Mouse (Mus musculus) stomach, postnatal 0 days (tissue): Measurements from ENCODE around the gene Tefm. TPM values are rescaled to one million over a fixed set of nuclear protein-coding genes. Genes with fewer than 3 reads are reported as not detected.

Source experiments
- ATAC-seq: fragments of 200-750 bp; cut with Nextera tagmentation; 2 replicates; pipeline ENCODE4 v1.8.0; 2017; ENCODE audit not compliant: low FRiP score, low TSS enrichment
- DNase-seq: peaks from one replicate; pipeline ENCODE4 v3.0.0-alpha.2; 2016; ENCODE audit warnings: low spot score
- H3K27ac ChIP-seq: fragments of 300-500 bp; sonication (generic); replicated peaks from 2 replicates; pipeline ENCODE4 v1.5.1; 2014; ENCODE audit warnings: mild to moderate bottlenecking, control low read depth
- H3K27me3 ChIP-seq: fragments of 300-500 bp; sonication (generic); 2 replicates; pipeline ENCODE4 v1.6.1; 2014; ENCODE audit warnings: low read length; ENCODE audit not compliant: control insufficient read depth, insufficient read depth
- H3K36me3 ChIP-seq: fragments of 300-500 bp; sonication (generic); 2 replicates; pipeline ENCODE4 v1.6.1; 2014; ENCODE audit warnings: low read length, mixed read lengths; ENCODE audit not compliant: control insufficient read depth, insufficient read depth
- H3K4me1 ChIP-seq: fragments of 300-500 bp; sonication (generic); replicated peaks from 2 replicates; pipeline ENCODE4 v1.6.1; 2014; ENCODE audit warnings: antibody characterized with exemption; ENCODE audit not compliant: control insufficient read depth, insufficient read depth
- H3K4me2 ChIP-seq: fragments of 300-500 bp; sonication (generic); replicated peaks from 2 replicates; pipeline ENCODE4 v1.6.1; 2014; ENCODE audit warnings: low read depth, mild to moderate bottlenecking, control low read depth, moderate library complexity
- H3K4me3 ChIP-seq: fragments of 300-500 bp; sonication (generic); 2 replicates; pipeline ENCODE4 v1.5.1; 2014; ENCODE audit warnings: low read depth, low read length, control low read depth
- H3K9ac ChIP-seq: fragments of 300-500 bp; sonication (generic); 2 replicates; pipeline ENCODE4 v1.6.1; 2014; ENCODE audit warnings: mild to moderate bottlenecking, low read length, control low read depth, mixed read lengths
- H3K9me3 ChIP-seq: fragments of 300-500 bp; sonication (generic); 2 replicates; pipeline ENCODE4 v1.6.1; 2016; ENCODE audit warnings: low read length; ENCODE audit not compliant: control insufficient read depth
- CTCF ChIP-seq: IDR thresholded peaks from 2 replicates; pipeline ENCODE4 v1.5.1; 2016; ENCODE audit warnings: antibody characterized with exemption, low read depth, mild to moderate bottlenecking, moderate library complexity
- EP300 ChIP-seq: optimal IDR thresholded peaks from 2 replicates; pipeline ENCODE3; 2016; ENCODE audit warnings: antibody characterized with exemption
- WGBS: fragments of 180-500 bp; shearing (Covaris S2); extraction: QIAGEN DNeasy Blood & Tissue Kit; methylation state at CpG from one replicate; pipeline ENCODE4 v1.1.7; 2014; 5-methylcytosine and 5-hydroxymethylcytosine counted together
- polyA plus RNA-seq: library from polyadenylated mRNA; unstranded; fragments of >200 nt; fragmentation: Nextera tagmentation; extraction: Ambion mirVana; gene quantifications from 2 replicates; pipeline ENCODE4 v1.2.1, GENCODE M21; 2015

Tefm gene
- polyA plus RNA-seq, 1 experiment from 2014 or later, result 18.6 TPM

DNA sequence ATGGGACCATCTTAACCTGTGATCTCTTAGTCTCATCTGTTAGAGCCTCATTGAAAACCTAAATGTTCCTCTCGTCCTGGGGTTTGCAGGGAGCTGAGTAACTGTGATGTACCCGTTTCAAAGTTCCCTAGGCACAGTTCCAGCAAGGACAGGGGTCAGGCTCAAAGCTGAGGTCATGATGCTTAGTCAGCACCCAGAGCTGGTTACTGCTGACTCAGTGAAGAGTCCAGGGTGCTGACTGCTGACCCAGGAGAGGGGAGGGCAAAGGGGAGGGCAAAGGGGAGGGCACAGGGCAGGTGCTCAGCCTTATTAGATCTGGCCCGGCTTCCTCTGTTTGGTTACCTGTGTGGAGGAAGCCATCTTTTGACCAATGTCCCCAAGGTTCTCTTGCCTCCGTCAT is 29.9 kb upstream of the Tefm start:
- H3K4me1 ChIP-seq, result no peaks in the 10 kb centered on the region
- ATAC-seq (peak; percentile 64), DNase-seq (no peak)
- H3K4me2 ChIP-seq, result no peak overlapping the region
- TF ChIP-seq EP300 (no peak), CTCF (no peak)
- H3K9me3 ChIP-seq, result no peaks in the 10 kb centered on the region
- no peak overlapping the region for H3K27ac ChIP-seq
- no peak overlapping the region for H3K9ac ChIP-seq
- H3K4me3 ChIP-seq, result no peak overlapping the region
- 65% methylated on average over 4 of the region's 4 CpGs for WGBS
- no peaks in the 10 kb centered on the region for H3K27me3 ChIP-seq
- no peaks in the 10 kb centered on the region for H3K36me3 ChIP-seq

- no peak for TF ChIP-seq EP300
- no peak for TF ChIP-seq CTCF
- no peak for DNase-seq
- Histone ChIP-seq H3K4me3 (no peak overlapping the region), H3K9ac (no peak overlapping the region), H3K9me3 (no peaks in the 10 kb centered on the region), H3K27me3 (no peaks in the 10 kb centered on the region), H3K4me1 (no peaks in the 10 kb centered on the region), H3K27ac (no peak overlapping the region), H3K4me2 (no peak overlapping the region), H3K36me3 (no peaks in the 10 kb centered on the region)
- 73% methylated on average over 5 of the region's 5 CpGs for WGBS
- ATAC-seq, result no peak
Measured at GRCm38 (mm10) chr11:80170351-80170750, 28.4 kb upstream of the Tefm start.

DNA sequence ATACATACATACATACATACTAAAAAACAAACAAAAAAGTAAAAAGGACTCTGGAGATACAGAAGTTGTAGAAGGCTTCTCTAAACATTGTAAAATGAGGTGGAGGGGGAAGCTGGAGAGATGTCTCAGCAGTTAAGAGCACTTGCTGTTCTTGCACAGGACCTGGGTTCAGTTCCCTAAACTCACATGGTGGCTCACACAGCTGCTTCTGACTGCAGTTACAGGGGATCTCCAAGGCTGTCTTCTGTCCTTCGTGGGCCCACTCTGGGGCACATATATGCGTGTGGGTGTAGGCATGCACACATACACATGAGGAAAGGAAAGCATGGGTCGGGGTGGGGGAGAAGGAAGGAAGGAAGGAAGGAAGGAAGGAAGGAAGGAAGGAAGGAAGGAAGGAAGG is 27.7 kb upstream of the Tefm start:
- 88% methylated on average over 3 of the region's 3 CpGs for WGBS
- no peaks in the 10 kb centered on the region for H3K4me1 ChIP-seq
- no peak for DNase-seq
- no peak overlapping the region for H3K4me2 ChIP-seq
- H3K4me3 ChIP-seq, result no peak overlapping the region
- no peaks in the 10 kb centered on the region for H3K27me3 ChIP-seq
- H3K36me3 ChIP-seq, result no peaks in the 10 kb centered on the region
- no peak overlapping the region for H3K27ac ChIP-seq
- H3K9ac ChIP-seq, result no peak overlapping the region
- no peak for ATAC-seq
- TF ChIP-seq CTCF, result no peak
- no peak for TF ChIP-seq EP300
- no peaks in the 10 kb centered on the region for H3K9me3 ChIP-seq

- Histone ChIP-seq H3K4me1 (no peaks in the 10 kb centered on the region), H3K9me3 (no peaks in the 10 kb centered on the region), H3K4me3 (no peak overlapping the region), H3K36me3 (no peaks in the 10 kb centered on the region), H3K9ac (no peak overlapping the region), H3K27ac (peak overlapping the region; percentile 45), H3K27me3 (no peaks in the 10 kb centered on the region), H3K4me2 (no peak overlapping the region)
- peak; percentile 48 for ATAC-seq
- WGBS, result 72% methylated on average over 4 of the region's 4 CpGs
- no peak for DNase-seq
- TF ChIP-seq EP300, result no peak
- TF ChIP-seq CTCF, result no peak
Measured at GRCm38 (mm10) chr11:80168611-80169249, 26.8 kb upstream of the Tefm start.

DNA sequence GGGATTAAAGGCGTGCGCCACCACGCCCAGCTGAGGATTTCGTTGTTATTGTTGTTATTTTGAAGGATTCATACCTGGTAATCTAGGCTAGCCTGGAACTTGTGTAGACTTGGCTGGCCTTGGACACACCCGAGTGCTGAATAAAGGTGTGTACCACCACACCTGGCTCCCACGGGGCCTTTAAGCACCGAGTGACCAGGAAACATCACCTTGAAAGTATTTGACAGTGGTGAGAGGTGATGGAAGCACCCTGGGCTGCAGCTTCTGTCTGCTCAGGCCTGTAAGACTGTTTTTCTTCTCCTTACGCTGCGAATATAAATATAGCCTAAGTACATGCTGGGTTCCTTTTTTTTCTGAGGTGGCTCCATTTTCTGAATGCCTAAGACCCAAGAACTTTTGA is 26.1 kb upstream of the Tefm start:
- no peak overlapping the region for H3K27ac ChIP-seq
- no peaks in the 10 kb centered on the region for H3K9me3 ChIP-seq
- no peaks in the 10 kb centered on the region for H3K4me1 ChIP-seq
- H3K4me2 ChIP-seq, result no peak overlapping the region
- no peaks in the 10 kb centered on the region for H3K27me3 ChIP-seq
- no peaks in the 10 kb centered on the region for H3K36me3 ChIP-seq
- no peak for TF ChIP-seq EP300
- no peak for TF ChIP-seq CTCF
- H3K4me3 ChIP-seq, result no peak overlapping the region
- 83% methylated on average over 9 of the region's 9 CpGs for WGBS
- DNase-seq, result no peak
- no peak overlapping the region for H3K9ac ChIP-seq
- ATAC-seq, result no peak

DNA sequence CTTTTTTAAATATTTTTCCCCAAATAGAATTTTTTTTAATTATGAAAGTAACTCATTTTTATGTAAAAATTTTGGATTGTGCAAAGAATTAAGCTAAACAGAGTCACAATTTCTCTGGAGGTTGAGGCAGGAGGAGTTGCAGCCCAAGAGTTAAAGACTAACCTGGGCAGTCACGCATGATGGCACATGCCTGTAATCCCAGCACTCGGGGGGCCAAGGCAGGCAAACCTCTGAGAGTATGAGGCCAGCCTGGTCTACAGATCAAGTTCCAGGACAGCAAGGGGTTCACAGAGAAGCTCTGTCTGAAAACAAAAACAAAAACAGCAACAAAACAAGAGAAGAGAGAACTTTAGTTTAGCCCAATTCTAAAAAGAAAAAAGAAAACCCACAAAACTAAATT is 22.2 kb upstream of the Tefm start:
- no peak overlapping the region for H3K4me3 ChIP-seq
- no peaks in the 10 kb centered on the region for H3K4me1 ChIP-seq
- no peak for TF ChIP-seq CTCF
- H3K9ac ChIP-seq, result no peak overlapping the region
- H3K27me3 ChIP-seq, result no peaks in the 10 kb centered on the region
- no peak overlapping the region for H3K27ac ChIP-seq
- ATAC-seq (no peak), DNase-seq (no peak)
- no peaks in the 10 kb centered on the region for H3K36me3 ChIP-seq
- no peaks in the 10 kb centered on the region for H3K9me3 ChIP-seq
- WGBS, result 67% methylated on average over 2 of the region's 2 CpGs
- no peak overlapping the region for H3K4me2 ChIP-seq
